Mouse (Mus musculus) regulatory T cell (primary cell): ENCODE measurements around the gene Gipr.

Experiments used
- in situ Hi-C: fragments of 300-600 bp; cut with MboI, MseI; formaldehyde crosslinking; loops from one replicate; pipeline ENCODE4 v1.15.1; 2025; ENCODE audit warnings: high pct_unique_total_duplicates

Gene Gipr

DNA sequence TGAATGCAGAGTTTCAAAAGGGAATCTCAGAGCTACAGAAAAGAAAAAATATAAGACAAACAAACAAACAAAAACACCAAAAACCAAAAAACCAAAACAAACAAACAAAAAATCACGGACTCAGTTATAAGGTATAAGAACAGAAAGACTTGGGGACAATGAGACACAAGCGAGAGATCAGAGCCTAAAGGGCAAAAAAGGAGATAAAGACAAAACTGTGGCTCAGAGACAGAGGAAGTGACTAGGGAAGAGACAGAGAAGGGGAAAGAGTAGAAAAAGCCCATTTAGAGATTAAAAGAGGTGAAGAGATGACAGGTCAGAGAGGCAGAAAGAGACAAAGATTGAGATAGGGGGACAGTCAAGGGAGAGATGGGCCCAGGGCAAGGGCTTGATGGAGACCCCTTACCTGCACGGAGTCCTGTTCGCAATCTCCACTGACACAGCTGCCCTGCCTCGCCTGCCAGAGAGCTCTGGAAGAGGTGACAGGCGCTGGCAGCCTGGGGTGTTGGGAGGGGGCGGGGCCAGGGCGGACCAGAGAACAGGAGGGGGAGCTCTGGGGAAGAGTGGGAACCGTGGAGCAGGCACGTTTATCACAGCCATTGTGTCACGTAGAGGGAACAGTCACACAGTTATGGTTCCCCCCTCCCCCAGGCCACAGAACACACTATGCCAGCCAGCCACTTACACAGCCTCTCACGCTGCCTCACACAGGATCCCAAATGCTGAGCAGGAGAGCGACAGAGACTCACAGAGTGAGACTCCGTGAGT lies at the start of gene Gipr:
TSS of gene Gipr (minus strand) at position 472 of the 768 bp plus-strand sequence.
- in situ Hi-C loops, result no loop called here

- in situ Hi-C loops, result no loop called here
These were observed 49.0 kb upstream of the Gipr start for GRCm38 (mm10) chr7:19214940-19215339.

- in situ Hi-C loops, result no loop called here
These were observed 48.4 kb upstream of the Gipr start for GRCm38 (mm10) chr7:19214369-19214768.

DNA sequence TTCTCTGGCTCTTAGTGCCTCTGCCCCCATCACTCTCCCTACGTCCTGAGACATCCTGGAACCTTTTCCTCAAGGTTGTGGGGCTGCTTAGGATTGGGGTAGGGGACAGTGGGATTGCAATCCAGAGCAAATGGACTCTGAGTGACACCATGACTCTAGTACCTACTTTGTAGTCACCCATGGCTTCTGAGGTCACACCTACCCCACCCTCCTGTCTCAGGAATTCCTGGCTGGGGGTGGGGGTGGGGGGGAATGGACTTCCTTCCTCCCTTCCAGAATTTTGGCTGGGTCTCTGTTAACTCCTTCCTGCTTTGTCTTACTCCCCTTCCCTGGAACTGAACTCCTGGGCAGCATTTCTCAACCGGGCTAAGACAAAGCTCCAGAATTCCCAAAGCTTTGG lies 47.5 kb upstream of the Gipr start:
- in situ Hi-C loops, result no loop called here

DNA sequence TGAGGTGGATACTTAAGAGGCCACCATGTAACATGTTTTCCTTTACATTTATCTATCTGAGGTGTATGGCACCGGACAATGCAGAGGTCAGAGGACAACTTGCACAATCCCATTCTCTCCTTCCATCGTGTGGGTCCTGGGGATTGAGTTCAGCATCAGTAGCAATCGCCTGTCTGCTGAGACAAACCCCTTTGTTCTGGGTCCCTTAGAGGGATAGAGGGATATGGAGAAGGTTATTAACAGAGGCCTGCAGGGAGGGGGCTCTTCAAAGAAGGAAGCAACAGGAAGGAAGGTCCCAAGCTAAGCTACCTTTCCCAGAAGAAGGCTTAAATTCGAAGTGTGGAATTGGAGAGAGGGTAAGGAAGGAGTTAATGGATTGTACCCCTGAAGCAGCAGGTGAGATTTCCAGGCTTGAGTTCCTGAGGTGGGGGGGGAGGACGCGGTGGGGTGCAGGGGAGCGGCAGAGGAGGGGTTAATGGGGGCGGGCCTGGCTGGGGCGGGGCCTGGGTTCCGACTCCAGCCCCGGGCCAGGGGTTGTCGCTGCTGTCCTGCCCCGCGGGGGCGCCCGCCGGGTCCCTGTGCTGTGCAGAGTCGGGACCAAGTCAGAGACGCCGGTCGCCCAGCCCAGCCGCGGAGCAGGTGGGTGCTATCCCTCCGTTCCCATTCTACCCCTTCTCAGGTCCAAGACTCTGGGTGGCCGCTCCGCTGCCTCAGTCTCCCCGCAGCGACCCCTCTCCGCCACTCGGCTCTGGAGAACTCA lies 46.2 kb upstream of the Gipr start, which contains the start of gene Gpr4:
TSS of gene Gpr4 (plus strand) at position 543 of the 760 bp plus-strand sequence.
- in situ Hi-C loops, result no loop called here

DNA sequence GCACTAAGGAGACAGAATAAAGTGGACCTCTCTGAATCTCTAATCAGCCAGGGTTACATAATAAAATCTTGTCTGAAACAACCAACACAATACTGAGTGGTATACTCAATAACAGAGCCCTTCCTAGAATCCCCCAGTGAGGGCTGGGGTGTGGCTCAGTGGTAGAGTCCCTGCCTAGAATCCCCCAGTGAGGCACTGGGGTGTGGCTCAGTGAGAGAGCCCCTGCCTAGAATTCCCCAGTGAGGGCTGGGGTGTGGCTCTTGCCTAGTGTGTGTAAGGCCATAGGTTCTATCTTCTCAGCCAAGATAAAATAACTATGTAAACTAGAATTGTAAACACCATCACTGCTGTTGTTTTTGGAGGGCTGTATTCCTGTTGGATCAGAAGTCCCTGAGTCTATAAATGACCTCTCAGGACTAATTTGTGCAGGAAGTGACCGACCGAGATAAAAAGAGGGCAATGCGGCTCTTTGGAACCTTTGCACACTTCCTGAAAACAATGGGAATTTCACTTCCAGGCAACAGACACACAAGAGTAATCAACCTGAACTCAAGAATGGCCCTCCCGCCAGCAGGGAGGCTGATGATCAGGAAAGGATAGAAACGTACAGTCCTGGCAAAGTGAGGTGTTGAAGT lies 45.2 kb upstream of the Gipr start:
- in situ Hi-C loops, result no loop called here

DNA sequence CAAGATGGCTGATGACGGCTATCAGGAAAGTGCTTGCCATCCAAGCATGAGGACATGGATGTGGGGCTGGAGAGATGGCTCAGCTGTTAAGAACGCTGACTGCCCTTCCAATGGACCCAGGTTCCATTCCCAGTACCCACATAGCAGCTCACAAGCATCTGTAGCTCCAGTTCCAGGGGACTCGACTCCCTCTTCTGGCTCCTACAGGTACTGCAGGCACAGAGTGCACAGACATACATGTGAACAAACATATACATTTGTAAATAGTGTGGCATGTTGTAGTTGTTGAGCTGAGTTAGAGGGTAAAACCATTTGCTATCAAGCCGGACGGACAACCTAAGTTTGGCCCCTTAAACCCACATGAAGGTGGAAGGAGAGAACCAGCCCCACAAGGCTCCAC lies 44.1 kb upstream of the Gipr start:
- in situ Hi-C loops, result no loop called here

DNA sequence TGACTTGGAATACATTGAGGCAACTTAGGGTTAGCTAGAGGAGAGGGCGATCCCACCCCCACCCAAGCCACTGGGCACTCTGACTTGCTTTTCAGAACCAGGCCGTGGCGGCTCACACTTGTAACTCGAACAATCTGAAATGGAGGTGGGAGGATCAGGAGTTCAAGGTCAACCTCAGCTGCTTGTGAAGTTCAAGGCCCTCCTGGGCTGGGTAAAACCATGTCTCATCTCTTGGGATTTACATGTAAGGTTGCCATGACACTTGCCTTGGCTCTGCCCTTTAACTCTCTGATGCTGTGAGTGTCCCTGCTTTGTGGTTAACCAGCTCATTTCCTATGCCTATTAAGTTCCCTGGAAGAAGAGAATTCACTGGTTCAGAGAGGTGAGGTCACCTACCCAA lies 43.6 kb upstream of the Gipr start:
- in situ Hi-C loops, result no loop called here

- in situ Hi-C loops, result no loop called here
These were observed 43.1 kb upstream of the Gipr start for GRCm38 (mm10) chr7:19208944-19209472.

- in situ Hi-C loops, result no loop called here
These were observed 42.4 kb upstream of the Gipr start for GRCm38 (mm10) chr7:19208201-19208910.

- in situ Hi-C loops, result no loop called here
These were observed 36.3 kb upstream of the Gipr start for GRCm38 (mm10) chr7:19202065-19202850.

- in situ Hi-C loops, result no loop called here
These were observed 35.7 kb upstream of the Gipr start for GRCm38 (mm10) chr7:19201660-19202059.

GRCm38 (mm10) chr7:19197985-19198384 lies 32.1 kb upstream of the Gipr start:
- in situ Hi-C loops, result no loop called here

- in situ Hi-C loops, result no loop called here
These were observed 30.7 kb upstream of the Gipr start for GRCm38 (mm10) chr7:19196676-19197075.

- in situ Hi-C loops, result no loop called here
These were observed 28.7 kb upstream of the Gipr start for GRCm38 (mm10) chr7:19194676-19195075.

GRCm38 (mm10) chr7:19184758-19185157 lies 18.8 kb upstream of the Gipr start:
- in situ Hi-C loops, result loop anchor here (5.0 kb wide), 2 partner anchors 38 to 98 kb away; partner anchors contain the start of genes Ppm1n and Rtn2

- in situ Hi-C loops, result loop anchor here (5.0 kb wide), 1 partner anchor 38 kb away; no protein-coding TSS in a partner anchor
These were observed 18.3 kb upstream of the Gipr start for GRCm38 (mm10) chr7:19184250-19184649.

DNA sequence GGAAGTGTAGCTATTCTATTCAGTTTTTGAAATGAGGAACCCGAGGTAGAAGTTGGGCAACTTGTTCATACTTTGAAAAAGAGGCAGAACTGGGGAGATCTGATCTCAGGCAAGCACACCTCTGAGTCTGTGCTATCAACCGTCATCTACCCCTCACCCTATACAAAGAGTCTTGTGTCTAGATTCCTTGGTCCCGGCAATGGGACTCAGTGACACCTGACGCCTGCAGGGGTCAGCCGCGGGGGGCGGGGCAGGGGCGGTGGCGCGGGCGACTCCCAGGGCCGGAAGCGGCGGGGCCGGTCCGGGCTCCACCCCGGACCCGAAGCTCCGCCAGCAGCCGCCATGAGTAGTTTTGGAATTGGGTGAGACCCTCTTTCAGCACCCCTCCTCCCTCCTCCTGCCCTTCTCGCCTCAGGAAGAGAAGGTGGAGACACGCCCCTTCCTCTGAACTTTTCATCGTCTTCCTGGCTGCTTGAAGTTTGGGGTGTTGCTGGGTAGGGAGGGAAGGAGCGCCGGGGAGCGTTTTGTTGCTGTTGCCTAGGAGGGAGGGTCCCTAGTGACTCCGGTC lies 15.0 kb upstream of the Gipr start:
- in situ Hi-C loops, result loop anchor here (5.0 kb wide), 1 partner anchor 41 kb away; no protein-coding TSS in a partner anchor

GRCm38 (mm10) chr7:19179936-19180335 lies 14.0 kb upstream of the Gipr start:
- in situ Hi-C loops, result loop anchor here (5.0 kb wide), 1 partner anchor 42 kb away; no protein-coding TSS in a partner anchor

GRCm38 (mm10) chr7:19179173-19179572 lies 13.2 kb upstream of the Gipr start:
- in situ Hi-C loops, result no loop called here
